Mouse (Mus musculus): Measurements from ENCODE around the gene B3galt6. TPM values are rescaled to one million over a fixed set of nuclear protein-coding genes. Genes with fewer than 3 reads are reported as not detected.

Gene B3galt6
- 18.9 and 19.9 TPM in 2 replicates for polyA plus RNA-seq (2014; fragmentation: Nextera tagmentation; extraction: Ambion mirVana)

- Histone ChIP-seq H3K9me3 (ENCODE audit: control insufficient read depth, low read length) (no peaks in the 10 kb centered on the region), H3K4me2 (ENCODE audit: low read depth) (peak within 1 kb of the TSS; percentile 92), H3K9ac (ENCODE audit: low read length) (peak within 1 kb of the TSS; percentile 82), H3K4me3 (ENCODE audit: low read depth, low read length) (peak within 1 kb of the TSS; percentile 48), H3K36me3 (ENCODE audit: control insufficient read depth, insufficient read depth, low read length) (peaks cover 1% of the 10 kb centered on the region), H3K4me1 (ENCODE audit: control insufficient read depth, insufficient read depth, low read length) (peaks cover 20% of the 10 kb centered on the region), H3K27ac (ENCODE audit: low read depth, low read length) (peak within 1 kb of the TSS; percentile 89), H3K27me3 (ENCODE audit: control insufficient read depth, insufficient read depth, low read length) (no peaks in the 10 kb centered on the region)
- DNase-seq (ENCODE audit: low spot score) (peak; percentile 90), ATAC-seq (ENCODE audit: insufficient read depth, low FRiP score, low TSS enrichment) (peak; percentile 81)
- under 1% methylated on average over 92 of the region's 99 CpGs for WGBS
These were observed at the start of gene B3galt6, which contains the start of gene Sdf4 for GRCm38 (mm10) chr4:155992241-155992905. Gene B3galt6, minus strand, starts transcription at chr4:155992649. Gene Sdf4, plus strand, starts transcription at chr4:155992872.

- H3K9ac ChIP-seq (ENCODE audit: low read length) = peak overlapping the region; percentile 39
- H3K36me3 ChIP-seq (ENCODE audit: control insufficient read depth, insufficient read depth, low read length) = no peaks in the 10 kb centered on the region
- DNase-seq (ENCODE audit: low spot score) (no peak), ATAC-seq (ENCODE audit: insufficient read depth, low FRiP score, low TSS enrichment) (no peak)
- peaks cover 17% of the 10 kb centered on the region; the same call in 1 of the 2 replicates for H3K4me1 ChIP-seq (ENCODE audit: control insufficient read depth, insufficient read depth, low read length)
- no peaks in the 10 kb centered on the region for H3K9me3 ChIP-seq (ENCODE audit: control insufficient read depth, low read length)
- H3K4me3 ChIP-seq (ENCODE audit: low read depth, low read length) = peak overlapping the region; percentile 12
- no peak overlapping the region for H3K27ac ChIP-seq (ENCODE audit: low read depth, low read length)
- WGBS = 5% methylated on average over 25 of the region's 25 CpGs
- peak overlapping the region; percentile 32 for H3K4me2 ChIP-seq (ENCODE audit: low read depth)
- H3K27me3 ChIP-seq (ENCODE audit: control insufficient read depth, insufficient read depth, low read length) = peaks cover 22% of the 10 kb centered on the region
These were observed 42.5 kb upstream of the B3galt6 start for GRCm38 (mm10) chr4:156034901-156035300.

GRCm38 (mm10) chr4:156034301-156034700, 41.9 kb upstream of the B3galt6 start:
- Histone ChIP-seq H3K4me1 (ENCODE audit: control insufficient read depth, insufficient read depth, low read length) (peaks cover 17% of the 10 kb centered on the region; the same call in 1 of the 2 replicates), H3K27ac (ENCODE audit: low read depth, low read length) (no peak overlapping the region), H3K27me3 (ENCODE audit: control insufficient read depth, insufficient read depth, low read length) (peaks cover 22% of the 10 kb centered on the region), H3K9ac (ENCODE audit: low read length) (no peak overlapping the region), H3K4me2 (ENCODE audit: low read depth) (no peak overlapping the region), H3K9me3 (ENCODE audit: control insufficient read depth, low read length) (no peaks in the 10 kb centered on the region), H3K36me3 (ENCODE audit: control insufficient read depth, insufficient read depth, low read length) (no peaks in the 10 kb centered on the region), H3K4me3 (ENCODE audit: low read depth, low read length) (no peak overlapping the region)
- ATAC-seq (ENCODE audit: insufficient read depth, low FRiP score, low TSS enrichment) = no peak
- 51% methylated on average over 4 of the region's 4 CpGs for WGBS
- DNase-seq (ENCODE audit: low spot score) = no peak

GRCm38 (mm10) chr4:156033476-156034119, 41.1 kb upstream of the B3galt6 start:
- H3K9ac ChIP-seq (ENCODE audit: low read length) = no peak overlapping the region
- 45% methylated on average over 6 of the region's 6 CpGs for WGBS
- peaks cover 17% of the 10 kb centered on the region; the same call in 1 of the 2 replicates for H3K4me1 ChIP-seq (ENCODE audit: control insufficient read depth, insufficient read depth, low read length)
- no peak overlapping the region for H3K4me2 ChIP-seq (ENCODE audit: low read depth)
- peaks cover 22% of the 10 kb centered on the region for H3K27me3 ChIP-seq (ENCODE audit: control insufficient read depth, insufficient read depth, low read length)
- H3K4me3 ChIP-seq (ENCODE audit: low read depth, low read length) = no peak overlapping the region
- H3K9me3 ChIP-seq (ENCODE audit: control insufficient read depth, low read length) = no peaks in the 10 kb centered on the region
- H3K36me3 ChIP-seq (ENCODE audit: control insufficient read depth, insufficient read depth, low read length) = no peaks in the 10 kb centered on the region
- ATAC-seq (ENCODE audit: insufficient read depth, low FRiP score, low TSS enrichment) = no peak
- no peak overlapping the region for H3K27ac ChIP-seq (ENCODE audit: low read depth, low read length)
- peak; percentile 58 for DNase-seq (ENCODE audit: low spot score)

- ATAC-seq (ENCODE audit: insufficient read depth, low FRiP score, low TSS enrichment) = no peak
- Histone ChIP-seq H3K4me3 (ENCODE audit: low read depth, low read length) (no peak overlapping the region), H3K4me1 (ENCODE audit: control insufficient read depth, insufficient read depth, low read length) (peaks cover 17% of the 10 kb centered on the region; the same call in 1 of the 2 replicates), H3K9ac (ENCODE audit: low read length) (no peak overlapping the region), H3K27ac (ENCODE audit: low read depth, low read length) (no peak overlapping the region), H3K9me3 (ENCODE audit: control insufficient read depth, low read length) (no peaks in the 10 kb centered on the region), H3K27me3 (ENCODE audit: control insufficient read depth, insufficient read depth, low read length) (peaks cover 22% of the 10 kb centered on the region), H3K4me2 (ENCODE audit: low read depth) (no peak overlapping the region), H3K36me3 (ENCODE audit: control insufficient read depth, insufficient read depth, low read length) (peaks cover 4% of the 10 kb centered on the region; the same call in 1 of the 2 replicates)
- no peak for DNase-seq (ENCODE audit: low spot score)
- 81% methylated on average over 4 of the region's 4 CpGs for WGBS
These were observed 40.4 kb upstream of the B3galt6 start for GRCm38 (mm10) chr4:156032856-156033255.

- H3K9me3 ChIP-seq (ENCODE audit: control insufficient read depth, low read length) = no peaks in the 10 kb centered on the region
- peaks cover 17% of the 10 kb centered on the region; the same call in 1 of the 2 replicates for H3K4me1 ChIP-seq (ENCODE audit: control insufficient read depth, insufficient read depth, low read length)
- peak overlapping the region; percentile 54 for H3K9ac ChIP-seq (ENCODE audit: low read length)
- ATAC-seq (ENCODE audit: insufficient read depth, low FRiP score, low TSS enrichment) (peak; percentile 89), DNase-seq (ENCODE audit: low spot score) (peak; percentile 86)
- H3K27ac ChIP-seq (ENCODE audit: low read depth, low read length) = peak overlapping the region; percentile 79
- peaks cover 4% of the 10 kb centered on the region; the same call in 1 of the 2 replicates for H3K36me3 ChIP-seq (ENCODE audit: control insufficient read depth, insufficient read depth, low read length)
- WGBS = 1% methylated on average over 24 of the region's 24 CpGs
- H3K4me3 ChIP-seq (ENCODE audit: low read depth, low read length) = peak overlapping the region; percentile 43
- H3K27me3 ChIP-seq (ENCODE audit: control insufficient read depth, insufficient read depth, low read length) = peaks cover 22% of the 10 kb centered on the region
- H3K4me2 ChIP-seq (ENCODE audit: low read depth) = peak overlapping the region; percentile 58
These were observed 39.3 kb upstream of the B3galt6 start for GRCm38 (mm10) chr4:156031593-156032391.

GRCm38 (mm10) chr4:156031255-156031592, 38.8 kb upstream of the B3galt6 start:
- Histone ChIP-seq H3K27me3 (ENCODE audit: control insufficient read depth, insufficient read depth, low read length) (peaks cover 21% of the 10 kb centered on the region), H3K4me1 (ENCODE audit: control insufficient read depth, insufficient read depth, low read length) (peaks cover 17% of the 10 kb centered on the region; the same call in 1 of the 2 replicates), H3K4me3 (ENCODE audit: low read depth, low read length) (peak overlapping the region; percentile 43), H3K4me2 (ENCODE audit: low read depth) (peak overlapping the region; percentile 58), H3K9me3 (ENCODE audit: control insufficient read depth, low read length) (no peaks in the 10 kb centered on the region), H3K9ac (ENCODE audit: low read length) (peak overlapping the region; percentile 54), H3K36me3 (ENCODE audit: control insufficient read depth, insufficient read depth, low read length) (peaks cover 4% of the 10 kb centered on the region; the same call in 1 of the 2 replicates), H3K27ac (ENCODE audit: low read depth, low read length) (no peak overlapping the region)
- WGBS = 9% methylated on average over 7 of the region's 7 CpGs
- DNase-seq (ENCODE audit: low spot score) (no peak), ATAC-seq (ENCODE audit: insufficient read depth, low FRiP score, low TSS enrichment) (0 out of 2 replicates have a peak, but pooled peaks have one; percentile 10)

GRCm38 (mm10) chr4:156030651-156031118, 38.2 kb upstream of the B3galt6 start:
- DNase-seq (ENCODE audit: low spot score) = no peak
- ATAC-seq (ENCODE audit: insufficient read depth, low FRiP score, low TSS enrichment) = no peak
- peak overlapping the region; percentile 54 for H3K9ac ChIP-seq (ENCODE audit: low read length)
- peaks cover 4% of the 10 kb centered on the region; the same call in 1 of the 2 replicates for H3K36me3 ChIP-seq (ENCODE audit: control insufficient read depth, insufficient read depth, low read length)
- H3K27ac ChIP-seq (ENCODE audit: low read depth, low read length) = no peak overlapping the region
- no peaks in the 10 kb centered on the region for H3K9me3 ChIP-seq (ENCODE audit: control insufficient read depth, low read length)
- H3K4me3 ChIP-seq (ENCODE audit: low read depth, low read length) = peak overlapping the region; percentile 43
- peak overlapping the region; percentile 58 for H3K4me2 ChIP-seq (ENCODE audit: low read depth)
- WGBS = 70% methylated on average over 9 of the region's 9 CpGs
- H3K4me1 ChIP-seq (ENCODE audit: control insufficient read depth, insufficient read depth, low read length) = peaks cover 17% of the 10 kb centered on the region; the same call in 1 of the 2 replicates
- H3K27me3 ChIP-seq (ENCODE audit: control insufficient read depth, insufficient read depth, low read length) = peaks cover 16% of the 10 kb centered on the region

All from neural tube, embryonic 11.5 days (tissue).